19 mouse cellular contexts compared by ENCODE assay signal in genomic region chr15:77342005-77342404, GRCm38 (mm10). TPM values are rescaled to one million over a fixed set of nuclear protein-coding genes. Genes with fewer than 3 reads are reported as not detected.
DNase-seq lines count a peak whose midpoint lies in the region; ATAC-seq and TF ChIP-seq lines count a peak whose summit lies in the region.
"Had no signal": no experiment of that assay in that cellular context is flagged by ENCODE, and none has a peak within 500 bp of the region (broad histone marks: within the 10 kb centered on the region; RNA-seq: fewer than 3 reads in every experiment).

No protein-coding gene starts in this region.

- no peaks in the 10 kb centered on the region for H3K4me1 ChIP-seq in kidney, adult 2 months (ENCODE audit: control insufficient read depth, insufficient read depth, low read length)
- peaks cover 27% of the 10 kb centered on the region for H3K4me1 ChIP-seq in lung, embryonic 15.5 days
- peaks cover 13% of the 10 kb centered on the region for H3K4me1 ChIP-seq in lung, adult 2 months (ENCODE audit: control insufficient read depth, insufficient read depth, low read length)
- peaks cover 19 to 28% of the 10 kb centered on the region in 2 experiments for H3K4me1 ChIP-seq in ES-E14 (ENCODE audit: control insufficient read depth in 2 of 2, insufficient read depth in 2 of 2, low read length in 2 of 2, poor library complexity in 1 of 2)
- H3K4me1 ChIP-seq in limb, embryonic 10.5 days: peaks cover 55% of the 10 kb centered on the region

- no peak overlapping the region for H3K4me2 ChIP-seq in lung, embryonic 15.5 days
- H3K4me2 ChIP-seq: forebrain, embryonic 12.5 days had no signal

- WGBS in kidney, adult 2 months: 91% methylated on average over 6 of the region's 6 CpGs
- 88% methylated on average over 6 of the region's 6 CpGs for WGBS in lung, embryonic 15.5 days
- WGBS in lung, adult 2 months: 92% methylated on average over 6 of the region's 6 CpGs
- WGBS in limb, embryonic 10.5 days: 85% methylated on average over 6 of the region's 6 CpGs

- no peak overlapping the region for H3K4me3 ChIP-seq in kidney, adult 2 months (ENCODE audit: insufficient read depth, low read depth, low read length)
- no peak overlapping the region for H3K4me3 ChIP-seq in lung, embryonic 15.5 days
- no peak overlapping the region for H3K4me3 ChIP-seq in lung, adult 2 months (replicated peaks; ENCODE audit: extremely low read depth, low read depth, low read length)
- H3K4me3 ChIP-seq in ES-E14 (ENCODE audit: insufficient read depth in 1 of 2, low read depth in 1 of 2, low read length in 2 of 2, poor library complexity in 1 of 2, severe bottlenecking in 1 of 2): peak overlapping the region; percentile 4 to 45; a peak in 1 of 4 replicates
- no peak overlapping the region for H3K4me3 ChIP-seq in limb, embryonic 10.5 days
- H3K4me3 ChIP-seq: forebrain, embryonic 12.5 days; megakaryocyte, embryonic 14.5 days had no signal

- TF ChIP-seq POLR2A in kidney, adult 2 months (IDR thresholded peaks at IDR 0.05; ENCODE audit: low read depth, low read length): no peak
- TF ChIP-seq POLR2A in lung, adult 2 months (IDR thresholded peaks at IDR 0.05; ENCODE audit: borderline replicate concordance, extremely low read depth, low read depth, low read length): no peak

- H3K27me3 ChIP-seq in kidney, adult 2 months (replicated peaks; ENCODE audit: control insufficient read depth, insufficient read depth, low read length): no peaks in the 10 kb centered on the region
- no peaks in the 10 kb centered on the region for H3K27me3 ChIP-seq in lung, embryonic 15.5 days
- no peaks in the 10 kb centered on the region for H3K27me3 ChIP-seq in limb, embryonic 10.5 days (ENCODE audit: low read depth, poor library complexity, severe bottlenecking)
- H3K27me3 ChIP-seq: forebrain, embryonic 12.5 days had no signal

- H3K9me3 ChIP-seq in lung, embryonic 15.5 days: no peaks in the 10 kb centered on the region
- no peaks in the 10 kb centered on the region for H3K9me3 ChIP-seq in ES-E14 (ENCODE audit: control insufficient read depth, insufficient read depth, low read depth, low read length)
- H3K9me3 ChIP-seq in limb, embryonic 10.5 days (replicated peaks): 0 out of 2 replicates have a peak, but pooled peaks cover 3% of the 10 kb centered on the region
- H3K9me3 ChIP-seq: forebrain, embryonic 12.5 days; megakaryocyte, embryonic 14.5 days had no signal

- DNase-seq in kidney, adult 2 months: no peak
- DNase-seq in kidney, adult 8-10 months: no peak
- no peak for DNase-seq in lung, adult 2 months
- DNase-seq in ES-E14 (ENCODE audit: low read depth, low spot score): no peak
- no peak for DNase-seq in limb, embryonic 10.5 days (ENCODE audit: low spot score)
- no peak for DNase-seq in frontal cortex, postnatal 14 days (ENCODE audit: low spot score in 2 of 2)
- DNase-seq: adrenal gland, postnatal 10 days; cerebellum, adult 18-20 months; heart, adult 18-20 months; heart, postnatal 10 days; kidney, postnatal 14 days; layer of hippocampus, adult 9-11 months; right cerebral cortex, postnatal 25 days had no signal

- in situ Hi-C loops in ES-E14 (cut with MboI; ENCODE audit: low sequenced_read_pairs in 2 of 2, unreplicated experiment in 2 of 2): no loop called here

- no peak overlapping the region for H3K27ac ChIP-seq in kidney, adult 2 months (ENCODE audit: insufficient read depth, low read depth, low read length)
- H3K27ac ChIP-seq in lung, embryonic 15.5 days: peak overlapping the region; percentile 27; the same call in 1 of the 2 replicates
- no peak overlapping the region for H3K27ac ChIP-seq in ES-E14 (ENCODE audit: insufficient read depth, low read depth, low read length, poor library complexity, severe bottlenecking)
- peak overlapping the region; percentile 88 for H3K27ac ChIP-seq in limb, embryonic 10.5 days
- H3K27ac ChIP-seq: forebrain, embryonic 12.5 days had no signal

- no peak overlapping the region for H3K9ac ChIP-seq in lung, embryonic 15.5 days
- H3K9ac ChIP-seq in ES-E14 (ENCODE audit: insufficient read depth, low read depth, low read length, poor library complexity, severe bottlenecking): peak overlapping the region; percentile 37; the same call in 1 of the 2 replicates
- H3K9ac ChIP-seq: forebrain, embryonic 12.5 days had no signal

- ATAC-seq in lung, embryonic 15.5 days (ENCODE audit: borderline replicate concordance, extremely low read depth, low FRiP score, low TSS enrichment): no peak

- TF ChIP-seq CTCF in kidney, adult 2 months (conservative IDR thresholded peaks at IDR 0.05; ENCODE audit: insufficient read depth, insufficient read length, low read depth, low read length): peak; percentile 17; the same call in 1 of the 2 replicates
- no peak for TF ChIP-seq CTCF in lung, adult 2 months (IDR thresholded peaks at IDR 0.05; ENCODE audit: insufficient read depth, low read length)

- no peaks in the 10 kb centered on the region for H3K36me3 ChIP-seq in kidney, adult 2 months (ENCODE audit: control insufficient read depth, insufficient read depth, low read length)
- no peaks in the 10 kb centered on the region for H3K36me3 ChIP-seq in lung, embryonic 15.5 days
- H3K36me3 ChIP-seq in ES-E14 (ENCODE audit: control insufficient read depth, insufficient read depth, low read length, poor library complexity, severe bottlenecking): no peaks in the 10 kb centered on the region
- no peaks in the 10 kb centered on the region for H3K36me3 ChIP-seq in limb, embryonic 10.5 days
- H3K36me3 ChIP-seq: forebrain, embryonic 12.5 days had no signal

TF ChIP-seq in ES-E14, 5 proteins besides CTCF, POLR2A, EP300 and RAD21:
- TF ChIP-seq HCFC1 (IDR thresholded peaks at IDR 0.05; ENCODE audit: borderline replicate concordance, insufficient read depth, low read length): no peak
- peak; percentile 18; the same call in 1 of the 2 replicates for TF ChIP-seq ZC3H11A (IDR thresholded peaks at IDR 0.05; ENCODE audit: borderline replicate concordance, low read depth, low read length)
- TF ChIP-seq MAFK (IDR thresholded peaks at IDR 0.05; ENCODE audit: insufficient read depth, low read depth, low read length): no peak
- no peak for TF ChIP-seq ZNF384 (IDR thresholded peaks at IDR 0.05; ENCODE audit: low read depth, low read length)
- no peak for TF ChIP-seq CHD2 (IDR thresholded peaks at IDR 0.05; ENCODE audit: low read depth, low read length)

RNA-seq across cellular contexts. Expression of gene Rbfox2, which starts 35.2 kb away (rescaled TPM):
- 18.7 and 20.3 TPM in 2 replicates for polyA plus RNA-seq in kidney, adult 2 months (2012; rRNA removed)
- polyA plus RNA-seq in lung, embryonic 15.5 days (2015; fragmentation: Nextera tagmentation; extraction: Ambion mirVana): 41.8 and 43.3 TPM in 2 replicates
- 65.0 and 72.0 TPM in 2 replicates for polyA plus RNA-seq in lung, adult 2 months (2012; rRNA removed)
- 55.3 and 56.4 TPM in 2 replicates for total RNA-seq in ES-E14 (2012; rRNA removed)
- 45.8 and 62.6 TPM in 2 replicates for polyA plus RNA-seq in limb, embryonic 10.5 days (2016; fragmentation: Nextera tagmentation; extraction: Ambion mirVana)

RNA-seq across cellular contexts. Expression of gene Apol7a, which starts 56.9 kb away (rescaled TPM):
- not detected in 2 replicates for polyA plus RNA-seq in kidney, adult 2 months (2012; rRNA removed)
- polyA plus RNA-seq in lung, embryonic 15.5 days (2015; fragmentation: Nextera tagmentation; extraction: Ambion mirVana): 0.09 TPM in 1 of 2 replicates, not detected in the other
- polyA plus RNA-seq in lung, adult 2 months (2012; rRNA removed): 0.31 and 0.38 TPM in 2 replicates
- 0.11 and 0.27 TPM in 2 replicates for total RNA-seq in ES-E14 (2012; rRNA removed)
- polyA plus RNA-seq in limb, embryonic 10.5 days (2016; fragmentation: Nextera tagmentation; extraction: Ambion mirVana): not detected in 2 replicates
- total RNA-seq: midbrain, postnatal 0 days had no signal
- polyA plus RNA-seq: forebrain, embryonic 12.5 days; midbrain, postnatal 0 days; neural tube, embryonic 11.5 days; thymus, postnatal 0 days had no signal

Comparison
In these comparisons a context has a peak if more than half of its experiments do, and no peak if none do; other contexts are left out.
1. H3K27ac ChIP-seq: peak in lung, embryonic 15.5 days (single experiment) and limb, embryonic 10.5 days (single experiment); none in kidney, adult 2 months (single experiment) and ES-E14 (single experiment).
2. H3K4me3 ChIP-seq: peak in ES-E14 (2 of 2); none in kidney, adult 2 months (single experiment), lung, embryonic 15.5 days (single experiment), lung, adult 2 months (single experiment) and limb, embryonic 10.5 days (single experiment).